Mouse (Mus musculus) MEL (cell line): ENCODE results near the gene Rhob.

ENCODE experiments used
- CHD2 ChIP-seq: IDR thresholded peaks from 2 replicates; pipeline ENCODE4 v1.6.1; 2011; ENCODE audit warnings: low read length, improper control_type of control experiment
- CTCF ChIP-seq, 3 experiments: IDR thresholded peaks in 2 of 3; conservative IDR thresholded peaks in 1 of 3; 2 replicates each; pipeline ENCODE4 v1.5.1; 2011 to 2012; ENCODE audit warnings: low read length in 3 of 3, low read depth in 2 of 3, mild to moderate bottlenecking in 2 of 3, improper control_type of control experiment in 1 of 3, inconsistent platforms in 1 of 3, mixed read lengths in 1 of 3, moderate library complexity in 1 of 3; ENCODE audit not compliant: control insufficient read depth in 1 of 3, insufficient read depth in 1 of 3, poor library complexity in 1 of 3, severe bottlenecking in 1 of 3
- E2F4 ChIP-seq: IDR thresholded peaks from 2 replicates; pipeline ENCODE4 v1.6.1; 2011; ENCODE audit warnings: low read depth, low read length, improper control_type of control experiment, borderline replicate concordance
- ELF1 ChIP-seq: IDR thresholded peaks from 2 replicates; pipeline ENCODE4 v1.6.1; 2014; ENCODE audit warnings: low read depth, mild to moderate bottlenecking, inconsistent platforms, low read length, improper control_type of control experiment, moderate library complexity
- MAX ChIP-seq: IDR thresholded peaks from 2 replicates; pipeline ENCODE4 v1.6.1; 2011; ENCODE audit warnings: low read length, improper control_type of control experiment
- MXI1 ChIP-seq: IDR thresholded peaks from 2 replicates; pipeline ENCODE4 v1.6.1; 2011; ENCODE audit warnings: mild to moderate bottlenecking, low read depth, low read length, improper control_type of control experiment
- MYC ChIP-seq: IDR thresholded peaks from 2 replicates; pipeline ENCODE4 v1.6.1; 2011; ENCODE audit warnings: low read depth, mild to moderate bottlenecking, low read length, improper control_type of control experiment, moderate library complexity
- POLR2A ChIP-seq, 2 experiments: IDR thresholded peaks; 2 replicates each; pipeline ENCODE4 v1.6.1; 2011 to 2012; ENCODE audit warnings: low read length in 2 of 2, mild to moderate bottlenecking in 2 of 2, control low read depth in 1 of 2, improper control_type of control experiment in 1 of 2, low read depth in 1 of 2, moderate library complexity in 1 of 2; ENCODE audit not compliant: control insufficient read depth in 1 of 2, insufficient read depth in 1 of 2, poor library complexity in 1 of 2
- POLR2AphosphoS2 ChIP-seq: IDR thresholded peaks from 2 replicates; pipeline ENCODE4 v1.6.1; 2011; ENCODE audit warnings: low read length, improper control_type of control experiment
- UBTF ChIP-seq: IDR thresholded peaks from 2 replicates; pipeline ENCODE4 v1.6.1; 2012; ENCODE audit warnings: low read depth, mild to moderate bottlenecking, inconsistent platforms, low read length, improper control_type of control experiment, moderate library complexity, borderline replicate concordance; ENCODE audit not compliant: insufficient read depth
- USF1 ChIP-seq: IDR thresholded peaks from 2 replicates; pipeline ENCODE4 v1.6.1; 2014; ENCODE audit warnings: low read depth, mild to moderate bottlenecking, inconsistent platforms, low read length, improper control_type of control experiment, moderate library complexity
- ZMIZ1 ChIP-seq: IDR thresholded peaks from 2 replicates; pipeline ENCODE4 v1.6.1; 2012; ENCODE audit warnings: low read depth, mild to moderate bottlenecking, inconsistent platforms, low read length, improper control_type of control experiment, moderate library complexity

GRCm38 (mm10) chr12:8468221-8468865, 31.5 kb downstream of the Rhob start:
- TF ChIP-seq POLR2AphosphoS2, result no peak
- no peak for TF ChIP-seq CTCF (IDR thresholded peaks at IDR 0.05 in 2 of 3, conservative IDR thresholded peaks at IDR 0.05 in 1 of 3; ENCODE audit: control insufficient read depth in 1 of 3, insufficient read depth in 1 of 3, low read depth in 2 of 3, low read length in 3 of 3, poor library complexity in 1 of 3, severe bottlenecking in 1 of 3)
- no peak for TF ChIP-seq POLR2A (IDR thresholded peaks at IDR 0.05; ENCODE audit: control insufficient read depth in 1 of 2, insufficient read depth in 1 of 2, low read depth in 1 of 2, low read length in 2 of 2, poor library complexity in 1 of 2)
- no peak for TF ChIP-seq MAX
- TF ChIP-seq CHD2, result no peak
- no peak for TF ChIP-seq UBTF
- TF ChIP-seq E2F4, result no peak
- TF ChIP-seq USF1, result no peak
- no peak for TF ChIP-seq ZMIZ1
- no peak for TF ChIP-seq ELF1
- no peak for TF ChIP-seq MXI1
- no peak for TF ChIP-seq MYC
